Comparison of ENCODE assay signal across 10 mouse cellular contexts in the genomic region with DNA sequence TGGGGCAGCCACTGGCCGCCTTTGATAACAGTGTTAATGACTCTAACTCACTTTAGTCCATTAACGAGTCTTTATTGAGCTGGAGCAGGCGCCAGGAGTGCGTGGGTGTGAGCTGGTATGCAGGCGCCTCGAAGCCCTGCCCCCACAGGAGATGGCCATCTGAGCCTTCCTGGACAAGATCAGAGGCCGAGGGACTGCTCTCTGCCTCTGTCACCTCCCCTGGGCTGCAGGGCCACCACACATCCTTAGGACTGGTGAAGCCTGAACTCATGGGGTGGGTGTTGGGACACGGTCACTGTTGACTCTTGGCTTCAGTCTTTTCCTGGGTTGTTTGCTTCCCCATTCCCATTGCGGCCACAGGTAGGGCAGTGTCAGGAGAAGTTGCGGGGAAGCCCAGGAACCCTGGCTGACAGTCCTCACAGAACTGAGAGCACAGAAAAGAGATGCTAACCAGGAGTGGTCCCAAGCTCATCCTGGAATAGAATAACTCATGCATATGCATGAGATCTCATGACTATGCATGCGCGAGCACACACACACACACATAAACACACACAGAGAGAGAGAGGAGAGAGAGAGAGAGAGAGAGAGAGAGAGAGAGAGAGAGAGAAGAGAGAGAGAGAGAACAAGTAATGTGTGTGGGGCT.
DNase-seq lines count a peak whose midpoint lies in the region; ATAC-seq lines count a peak whose summit lies in the region.
"Had no signal": no experiment of that assay in that cellular context is flagged by ENCODE, and none has a peak within 500 bp of the region (broad histone marks: within the 10 kb centered on the region; RNA-seq: fewer than 3 reads in every experiment).

No protein-coding gene starts in this region.

- intact Hi-C loops in left cerebral cortex, postnatal 25 days (cut with DNase I), result loop anchor here (5.0 kb wide), 1 partner anchor 98 kb away; no protein-coding TSS in a partner anchor

- H3K9me3 ChIP-seq in heart, embryonic 11.5 days (replicated peaks; ENCODE audit: control insufficient read depth, low read length), result no peaks in the 10 kb centered on the region
- no peaks in the 10 kb centered on the region for H3K9me3 ChIP-seq in forebrain, embryonic 16.5 days (ENCODE audit: control insufficient read depth, low read length)
- H3K9me3 ChIP-seq in limb, embryonic 10.5 days (replicated peaks), result no peaks in the 10 kb centered on the region
- H3K9me3 ChIP-seq: megakaryocyte, embryonic 14.5 days had no signal

- peak overlapping the region; percentile 47 for H3K4me2 ChIP-seq in heart, embryonic 11.5 days
- H3K4me2 ChIP-seq in forebrain, embryonic 16.5 days (ENCODE audit: low read length), result no peak overlapping the region

- no peak for DNase-seq in heart, adult 18-20 months
- peak; percentile 84 for DNase-seq in Muller cell, postnatal 12 days (ENCODE audit: inconsistent ontology term)
- peak; percentile 40 for DNase-seq in limb, embryonic 10.5 days (ENCODE audit: low spot score)
- DNase-seq in left cerebral cortex, postnatal 25 days (ENCODE audit: low spot score in 2 of 2), result no peak
- DNase-seq in layer of hippocampus, postnatal 14 days (ENCODE audit: low spot score in 2 of 2), result no peak
- DNase-seq: left cerebral cortex, postnatal 4 days had no signal

- no peaks in the 10 kb centered on the region for H3K36me3 ChIP-seq in heart, embryonic 11.5 days (ENCODE audit: control insufficient read depth, insufficient read depth, low read length)
- no peaks in the 10 kb centered on the region for H3K36me3 ChIP-seq in forebrain, embryonic 16.5 days (ENCODE audit: control insufficient read depth, insufficient read depth)
- H3K36me3 ChIP-seq in limb, embryonic 10.5 days, result no peaks in the 10 kb centered on the region

- ATAC-seq in heart, embryonic 11.5 days (replicated peaks; ENCODE audit: insufficient number of reproducible peaks, low FRiP score, low TSS enrichment), result no peak
- peak; percentile 86 for ATAC-seq in forebrain, embryonic 16.5 days
- ATAC-seq in granulocyte monocyte progenitor cell, adult 5-6 weeks (replicated peaks; ENCODE audit: poor library complexity, severe bottlenecking), result no peak

- peaks cover 6% of the 10 kb centered on the region; the same call in 1 of the 2 replicates for H3K27me3 ChIP-seq in heart, embryonic 11.5 days (ENCODE audit: control insufficient read depth, insufficient read depth, low read length)
- H3K27me3 ChIP-seq in forebrain, embryonic 16.5 days (replicated peaks; ENCODE audit: control insufficient read depth, insufficient read depth, low read length), result no peaks in the 10 kb centered on the region
- H3K27me3 ChIP-seq in limb, embryonic 10.5 days (ENCODE audit: low read depth, poor library complexity, severe bottlenecking), result peaks cover 86% of the 10 kb centered on the region

- WGBS in heart, embryonic 11.5 days (ENCODE audit: insufficient replicate concordance), result 26% methylated on average over 12 of the region's 12 CpGs
- WGBS in forebrain, embryonic 16.5 days, result 18% methylated on average over 12 of the region's 12 CpGs
- 21% methylated on average over 12 of the region's 12 CpGs for WGBS in limb, embryonic 10.5 days

- H3K4me1 ChIP-seq in heart, embryonic 11.5 days (ENCODE audit: control insufficient read depth, insufficient read depth, low read length), result peaks cover 26% of the 10 kb centered on the region
- peaks cover 36% of the 10 kb centered on the region for H3K4me1 ChIP-seq in forebrain, embryonic 16.5 days (replicated peaks; ENCODE audit: control insufficient read depth, insufficient read depth, low read length)
- H3K4me1 ChIP-seq in limb, embryonic 10.5 days, result peaks cover 35% of the 10 kb centered on the region

- no peak overlapping the region for H3K4me3 ChIP-seq in heart, embryonic 11.5 days (ENCODE audit: low read depth, low read length)
- no peak overlapping the region for H3K4me3 ChIP-seq in forebrain, embryonic 16.5 days (replicated peaks; ENCODE audit: low read length)
- no peak overlapping the region for H3K4me3 ChIP-seq in limb, embryonic 10.5 days
- H3K4me3 ChIP-seq: megakaryocyte, embryonic 14.5 days had no signal

- 0 out of 2 replicates have a peak overlapping the region, but pooled peaks have one; percentile 34 for H3K9ac ChIP-seq in heart, embryonic 11.5 days (ENCODE audit: low read depth, low read length)
- no peak overlapping the region for H3K9ac ChIP-seq in forebrain, embryonic 16.5 days (replicated peaks; ENCODE audit: low read depth, low read length)

- no peak overlapping the region for H3K27ac ChIP-seq in heart, embryonic 11.5 days (ENCODE audit: low read depth, low read length)
- no peak overlapping the region for H3K27ac ChIP-seq in forebrain, embryonic 16.5 days (ENCODE audit: low read length)
- no peak overlapping the region for H3K27ac ChIP-seq in limb, embryonic 10.5 days

Comparison
In these comparisons a context has a peak if more than half of its experiments do, and no peak if none do; other contexts are left out.
1. DNase-seq: peak in Muller cell, postnatal 12 days (single experiment) and limb, embryonic 10.5 days (single experiment); none in heart, adult 18-20 months (0 of 2), left cerebral cortex, postnatal 25 days (0 of 2) and layer of hippocampus, postnatal 14 days (0 of 2).